Mouse (Mus musculus): Measurements from ENCODE around the gene Ssc4d. TPM values are rescaled to one million over a fixed set of nuclear protein-coding genes. Genes with fewer than 3 reads are reported as not detected.
A peak's percentile ranks its signal among the peaks of the same experiment; 100 is the strongest.

The Ssc4d gene
- polyA plus RNA-seq, 1 experiment from 2014 or later = 2.5 TPM

GRCm38 (mm10) chr5:135916051-135916565, 58.2 kb downstream of the Ssc4d start:
- peak; percentile 63 for ATAC-seq
- H3K36me3 ChIP-seq = peaks cover 31% of the 10 kb centered on the region

DNA sequence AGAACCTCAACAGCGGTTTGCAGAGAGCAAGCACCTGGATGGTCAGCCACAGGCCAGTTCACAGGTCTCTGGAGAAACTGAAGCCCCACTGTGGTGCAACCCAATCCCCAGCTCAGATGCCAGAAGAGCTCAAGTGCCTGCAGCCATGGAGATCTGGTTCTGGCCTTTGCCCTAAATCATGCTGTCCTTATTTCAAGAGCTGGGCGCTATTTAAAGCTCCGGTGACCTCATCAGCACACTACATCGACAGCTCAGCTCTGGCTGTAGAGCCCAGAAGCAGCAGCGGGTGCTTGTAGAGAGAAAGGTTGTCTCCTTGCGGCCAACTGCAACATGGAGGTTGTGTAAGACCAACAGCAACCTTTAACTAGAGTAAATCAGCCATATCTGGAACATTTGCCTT, 60.2 kb downstream of the Ssc4d start:
- ATAC-seq = no peak
- H3K36me3 ChIP-seq = peaks cover 36% of the 10 kb centered on the region
- H3K4me1 ChIP-seq (replicated peaks) = 0 out of 2 replicates have a peak, but pooled peaks cover 6% of the 10 kb centered on the region
- no peaks in the 10 kb centered on the region for H3K27me3 ChIP-seq (replicated peaks)
- H3K9me3 ChIP-seq = no peaks in the 10 kb centered on the region
- no peak overlapping the region for H3K4me2 ChIP-seq (replicated peaks)
- no peak overlapping the region for H3K4me3 ChIP-seq (replicated peaks)
- H3K27ac ChIP-seq = no peak overlapping the region
- no peak overlapping the region for H3K9ac ChIP-seq
- 74% methylated on average over 6 of the region's 6 CpGs for WGBS

More at GRCm38 (mm10) chr5:135916051-135916565, 58.2 kb downstream of the Ssc4d start:
- 52% methylated on average over 6 of the region's 6 CpGs for WGBS
- Histone ChIP-seq H3K4me1 (replicated peaks) (0 out of 2 replicates have a peak, but pooled peaks cover 6% of the 10 kb centered on the region), H3K4me3 (replicated peaks) (no peak overlapping the region), H3K9ac (no peak overlapping the region), H3K27me3 (replicated peaks) (no peaks in the 10 kb centered on the region), H3K9me3 (no peaks in the 10 kb centered on the region), H3K27ac (0 out of 2 replicates have a peak overlapping the region, but pooled peaks have one; percentile 20), H3K4me2 (replicated peaks) (no peak overlapping the region)

DNA sequence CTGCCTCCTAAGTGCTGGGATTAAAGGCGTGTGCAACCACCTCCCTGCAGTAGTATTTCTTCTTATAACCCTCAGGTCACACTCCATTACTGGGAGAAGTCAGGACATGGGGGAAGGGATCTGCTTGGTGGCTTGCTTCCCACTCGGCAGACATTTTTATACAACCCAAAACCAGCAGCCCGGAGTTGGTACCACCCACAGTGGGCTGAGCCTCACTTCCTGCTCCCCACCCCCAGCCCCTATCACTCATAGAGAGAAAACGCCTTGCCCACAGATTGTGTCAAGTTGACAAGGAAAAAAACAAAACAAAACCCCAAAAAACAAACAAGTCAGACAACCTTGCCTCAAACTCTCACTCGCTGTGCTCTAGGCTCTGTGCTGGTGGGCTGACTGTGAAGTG, 61.1 kb downstream of the Ssc4d start:
- ATAC-seq = no peak
- peaks cover 37% of the 10 kb centered on the region for H3K36me3 ChIP-seq
- 64% methylated on average over 5 of the region's 5 CpGs for WGBS

GRCm38 (mm10) chr5:135911633-135912220, 62.6 kb downstream of the Ssc4d start:
- H3K36me3 ChIP-seq = peaks cover 37% of the 10 kb centered on the region
- H3K4me1 ChIP-seq (replicated peaks) = 0 out of 2 replicates have a peak, but pooled peaks cover 14% of the 10 kb centered on the region
- WGBS = 85% methylated on average over 11 of the region's 11 CpGs
- ATAC-seq = no peak
- H3K27ac ChIP-seq = no peak overlapping the region
- H3K9ac ChIP-seq = no peak overlapping the region
- H3K27me3 ChIP-seq (replicated peaks) = no peaks in the 10 kb centered on the region
- H3K4me3 ChIP-seq (replicated peaks) = no peak overlapping the region
- no peak overlapping the region for H3K4me2 ChIP-seq (replicated peaks)
- no peaks in the 10 kb centered on the region for H3K9me3 ChIP-seq

More for the DNA sequence above, 61.1 kb downstream of the Ssc4d start:
- no peaks in the 10 kb centered on the region for H3K9me3 ChIP-seq
- H3K4me3 ChIP-seq (replicated peaks) = no peak overlapping the region
- no peak overlapping the region for H3K9ac ChIP-seq
- H3K27me3 ChIP-seq (replicated peaks) = no peaks in the 10 kb centered on the region
- no peak overlapping the region for H3K4me2 ChIP-seq (replicated peaks)
- H3K27ac ChIP-seq = no peak overlapping the region
- H3K4me1 ChIP-seq (replicated peaks) = 0 out of 2 replicates have a peak, but pooled peaks cover 6% of the 10 kb centered on the region

DNA sequence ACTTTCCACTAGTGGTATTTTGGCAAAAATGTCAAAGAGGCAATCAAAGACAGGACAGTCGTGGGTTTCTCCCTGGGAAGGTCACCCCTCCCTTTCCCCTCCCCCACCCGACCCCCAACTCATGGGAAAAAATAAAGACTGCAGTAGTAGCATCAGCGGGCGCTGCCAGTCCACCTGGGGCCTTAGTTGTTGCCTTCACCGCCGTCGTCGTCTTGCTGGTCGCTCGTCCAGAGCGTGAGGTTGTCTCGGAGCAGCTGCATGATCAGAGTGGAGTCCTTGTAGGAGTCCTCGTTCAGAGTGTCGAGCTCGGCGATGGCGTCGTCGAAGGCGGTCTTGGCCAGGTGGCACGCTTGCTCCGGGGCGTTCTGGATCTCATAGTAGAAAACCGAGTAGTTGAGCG, 63.5 kb downstream of the Ssc4d start:
- peaks cover 11% of the 10 kb centered on the region; the same call in 1 of the 2 replicates for H3K4me1 ChIP-seq (replicated peaks)
- H3K4me2 ChIP-seq (replicated peaks) = no peak overlapping the region
- ATAC-seq = no peak
- 91% methylated on average over 25 of the region's 25 CpGs for WGBS
- no peak overlapping the region for H3K4me3 ChIP-seq (replicated peaks)
- no peaks in the 10 kb centered on the region for H3K9me3 ChIP-seq
- no peak overlapping the region for H3K27ac ChIP-seq
- H3K9ac ChIP-seq = no peak overlapping the region
- H3K36me3 ChIP-seq = peaks cover 36% of the 10 kb centered on the region
- no peaks in the 10 kb centered on the region for H3K27me3 ChIP-seq (replicated peaks)

Other genes with a start within 250 kb of the Ssc4d start
- 44.8 and 52.8 TPM in 2 replicates for gene Tmem120a, start 230.1 kb downstream of the Ssc4d start, polyA plus RNA-seq (2015; fragmentation: Nextera tagmentation; extraction: Ambion mirVana)
- gene Styxl1, start 196.1 kb downstream of the Ssc4d start, polyA plus RNA-seq (2015; fragmentation: Nextera tagmentation; extraction: Ambion mirVana) = 0.24 and 0.30 TPM in 2 replicates
- 688 and 736 TPM in 2 replicates for gene Mdh2, start 196.1 kb downstream of the Ssc4d start, polyA plus RNA-seq (2015; fragmentation: Nextera tagmentation; extraction: Ambion mirVana)
- gene Srrm3, start 167.6 kb downstream of the Ssc4d start, polyA plus RNA-seq (2015; fragmentation: Nextera tagmentation; extraction: Ambion mirVana) = 2.7 and 3.7 TPM in 2 replicates
- gene Hspb1, start 86.6 kb downstream of the Ssc4d start, polyA plus RNA-seq (2015; fragmentation: Nextera tagmentation; extraction: Ambion mirVana) = 113 and 116 TPM in 2 replicates
- 151 and 154 TPM in 2 replicates for gene Ywhag, start 39.9 kb downstream of the Ssc4d start, polyA plus RNA-seq (2015; fragmentation: Nextera tagmentation; extraction: Ambion mirVana)
- 0.80 and 1.5 TPM in 2 replicates for gene Zp3, start 5.6 kb upstream of the Ssc4d start, polyA plus RNA-seq (2015; fragmentation: Nextera tagmentation; extraction: Ambion mirVana)
- gene Dtx2, start 20.3 kb upstream of the Ssc4d start, polyA plus RNA-seq (2015; fragmentation: Nextera tagmentation; extraction: Ambion mirVana) = 20.8 and 21.4 TPM in 2 replicates
- 42.9 and 45.6 TPM in 2 replicates for gene Upk3b, start 64.0 kb upstream of the Ssc4d start, polyA plus RNA-seq (2015; fragmentation: Nextera tagmentation; extraction: Ambion mirVana)
- gene Upk3bl, start 80.0 kb upstream of the Ssc4d start, polyA plus RNA-seq (2015; fragmentation: Nextera tagmentation; extraction: Ambion mirVana) = 1.4 and 1.9 TPM in 2 replicates
- gene Rasa4, start 109.4 kb upstream of the Ssc4d start, polyA plus RNA-seq (2015; fragmentation: Nextera tagmentation; extraction: Ambion mirVana) = 16.3 and 19.4 TPM in 2 replicates
- gene Polr2j, start 142.1 kb upstream of the Ssc4d start, polyA plus RNA-seq (2015; fragmentation: Nextera tagmentation; extraction: Ambion mirVana) = 231 and 236 TPM in 2 replicates
- 24.5 and 25.3 TPM in 2 replicates for gene Lrwd1, start 161.5 kb upstream of the Ssc4d start, polyA plus RNA-seq (2015; fragmentation: Nextera tagmentation; extraction: Ambion mirVana)
- gene Alkbh4, start 161.6 kb upstream of the Ssc4d start, polyA plus RNA-seq (2015; fragmentation: Nextera tagmentation; extraction: Ambion mirVana) = 15.3 and 17.2 TPM in 2 replicates
- gene Orai2, start 196.2 kb upstream of the Ssc4d start, polyA plus RNA-seq (2015; fragmentation: Nextera tagmentation; extraction: Ambion mirVana) = 6.4 and 6.7 TPM in 2 replicates
- gene Prkrip1, start 224.4 kb upstream of the Ssc4d start, polyA plus RNA-seq (2015; fragmentation: Nextera tagmentation; extraction: Ambion mirVana) = 44.2 and 45.7 TPM in 2 replicates

All from intestine, embryonic 15.5 days (tissue).